Mouse (Mus musculus) G1E (cell line): ENCODE results near the gene Hook2.

Source experiments
- CTCF ChIP-seq: IDR thresholded peaks from 2 replicates; pipeline ENCODE4 v1.5.1; 2012; ENCODE audit warnings: low read depth, low read length, inconsistent platforms, mixed read lengths
- GATA1 ChIP-seq: IDR thresholded peaks from 2 replicates; pipeline ENCODE4 v1.6.1; 2012; ENCODE audit warnings: borderline replicate concordance, low read length, inconsistent platforms, mixed read lengths
- POLR2AphosphoS5 ChIP-seq: IDR thresholded peaks from 2 replicates; pipeline ENCODE4 v1.6.1; 2012; ENCODE audit warnings: low read depth, low read length, inconsistent platforms; ENCODE audit not compliant: insufficient replicate concordance

DNA sequence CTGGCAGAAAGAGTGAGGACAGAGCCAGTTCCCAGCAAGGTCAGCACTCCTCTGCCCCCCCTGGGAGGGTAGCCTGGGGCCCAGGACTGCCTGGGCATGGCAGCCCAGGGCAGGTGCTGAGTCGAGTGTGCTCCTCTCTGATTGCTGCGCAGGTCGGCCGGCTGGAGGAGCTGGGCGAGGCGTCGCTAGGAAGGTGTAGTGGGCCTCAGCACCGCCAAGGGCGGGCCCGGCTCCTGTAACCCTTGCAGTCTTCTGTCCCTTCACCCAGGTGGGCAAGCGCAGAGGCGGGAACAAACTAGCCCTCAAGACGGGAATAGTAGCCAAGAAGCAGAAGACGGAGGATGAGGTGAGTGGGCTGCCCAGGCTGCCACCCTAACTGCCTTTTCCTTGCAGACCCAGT is 38.9 kb downstream of the Hook2 start:
- no peak for TF ChIP-seq CTCF
- no peak for TF ChIP-seq GATA1
- no peak for TF ChIP-seq POLR2AphosphoS5
